Mouse (Mus musculus) erythroblast, embryonic 14.5 days (primary cell): ENCODE measurements around the gene Dsp.

Experiments
- GATA1 ChIP-seq: IDR thresholded peaks from 2 replicates; pipeline ENCODE4 v1.6.1; 2012; ENCODE audit warnings: low read length, inconsistent platforms, mixed read lengths
- TAL1 ChIP-seq: IDR thresholded peaks from 3 replicates; pipeline ENCODE4 v1.6.1; 2012; ENCODE audit warnings: low read length, inconsistent platforms, mixed read lengths

DNA sequence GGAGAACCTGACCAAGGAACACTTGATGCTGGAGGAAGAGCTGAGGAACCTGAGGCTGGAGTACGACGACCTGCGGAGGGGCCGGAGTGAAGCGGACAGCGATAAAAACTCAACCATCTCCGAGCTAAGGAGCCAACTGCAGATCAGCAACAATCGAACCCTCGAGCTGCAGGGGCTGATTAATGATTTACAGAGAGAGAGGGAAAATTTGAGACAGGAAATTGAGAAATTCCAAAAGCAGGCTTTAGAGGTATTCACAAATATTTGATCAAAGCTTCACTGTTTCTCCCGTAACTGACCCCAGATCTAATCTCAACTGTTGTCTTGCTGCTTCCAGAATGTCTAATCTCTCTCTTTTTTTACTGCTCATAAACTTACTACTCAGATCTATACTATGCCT, 42.3 kb downstream of the Dsp start:
- TF ChIP-seq TAL1 (no peak), GATA1 (no peak)
